ENCODE assay signal across 8 mouse cellular contexts in genomic region chr14:121676596-121677330, GRCm38 (mm10).
A peak's percentile ranks its signal among the peaks of the same experiment; 100 is the strongest.
DNase-seq lines count a peak whose midpoint lies in the region; ATAC-seq and TF ChIP-seq lines count a peak whose summit lies in the region.

No protein-coding gene starts in this region.

- TF ChIP-seq EP300 in heart, postnatal 0 days (IDR thresholded peaks at IDR 0.05; ENCODE audit: low read depth): no peak

- no peaks in the 10 kb centered on the region for H3K9me3 ChIP-seq in heart, postnatal 0 days (replicated peaks; ENCODE audit: control insufficient read depth, low read length)
- H3K9me3 ChIP-seq in forebrain, postnatal 0 days (ENCODE audit: low read length): no peaks in the 10 kb centered on the region

- H3K27ac ChIP-seq in heart, postnatal 0 days (ENCODE audit: low read depth): peak overlapping the region; percentile 27
- no peak overlapping the region for H3K27ac ChIP-seq in forebrain, postnatal 0 days (ENCODE audit: low read depth, low read length)

- no peak overlapping the region for H3K4me2 ChIP-seq in heart, postnatal 0 days (ENCODE audit: low read depth, low read length)
- no peak overlapping the region for H3K4me2 ChIP-seq in forebrain, postnatal 0 days (ENCODE audit: low read depth)

- H3K27me3 ChIP-seq in heart, postnatal 0 days (ENCODE audit: control insufficient read depth, insufficient read depth, low read length): no peaks in the 10 kb centered on the region
- H3K27me3 ChIP-seq in forebrain, postnatal 0 days (ENCODE audit: insufficient read depth, low read length): no peaks in the 10 kb centered on the region

- no peak for TF ChIP-seq CTCF in heart, postnatal 0 days (IDR thresholded peaks at IDR 0.05; ENCODE audit: low read depth)
- no peak for TF ChIP-seq CTCF in forebrain, postnatal 0 days (IDR thresholded peaks at IDR 0.05; ENCODE audit: low read depth)

- WGBS in heart, postnatal 0 days: 82% methylated on average over 11 of the region's 11 CpGs
- WGBS in forebrain, postnatal 0 days: 91% methylated on average over 11 of the region's 11 CpGs

- H3K36me3 ChIP-seq in heart, postnatal 0 days (replicated peaks; ENCODE audit: control insufficient read depth, insufficient read depth, low read length): no peaks in the 10 kb centered on the region
- peaks cover 5% of the 10 kb centered on the region for H3K36me3 ChIP-seq in forebrain, postnatal 0 days (ENCODE audit: insufficient read depth)

- H3K4me3 ChIP-seq in heart, postnatal 0 days (ENCODE audit: low read depth, low read length): no peak overlapping the region
- H3K4me3 ChIP-seq in forebrain, postnatal 0 days (ENCODE audit: low read depth, low read length): no peak overlapping the region

- H3K4me1 ChIP-seq in heart, postnatal 0 days (ENCODE audit: control insufficient read depth, insufficient read depth): no peaks in the 10 kb centered on the region
- H3K4me1 ChIP-seq in forebrain, postnatal 0 days (ENCODE audit: insufficient read depth): no peaks in the 10 kb centered on the region

- H3K9ac ChIP-seq in heart, postnatal 0 days (replicated peaks; ENCODE audit: low read depth, low read length): no peak overlapping the region
- no peak overlapping the region for H3K9ac ChIP-seq in forebrain, postnatal 0 days

- ATAC-seq in heart, postnatal 0 days (ENCODE audit: insufficient read depth, low read depth): no peak
- ATAC-seq in forebrain, postnatal 0 days: no peak

- DNase-seq in heart, postnatal 0 days (ENCODE audit: low spot score): no peak
- DNase-seq in heart, adult 18-20 months: no peak
- peak; percentile 81 for DNase-seq in brain, adult 2 months (ENCODE audit: low read depth, low spot score)
- DNase-seq in cerebellum, postnatal 14 days: peak; percentile 25 to 45
- peak; percentile 58 for DNase-seq in kidney, postnatal 10 days
- DNase-seq in embryo, embryonic 10 days (ENCODE audit: low spot score): no peak
- DNase-seq in embryo, embryonic 11 days: no peak
- DNase-seq in forebrain, postnatal 0 days: no peak

Comparison
In these comparisons a context has a peak if more than half of its experiments do, and no peak if none do; other contexts are left out.
1. DNase-seq: peak in brain, adult 2 months (single experiment), cerebellum, postnatal 14 days (2 of 2) and kidney, postnatal 10 days (single experiment); none in heart, postnatal 0 days (single experiment), heart, adult 18-20 months (0 of 2), embryo, embryonic 10 days (single experiment), embryo, embryonic 11 days (single experiment) and forebrain, postnatal 0 days (single experiment).